Comparison of ENCODE assay signal across 22 mouse cellular contexts in genomic region chr12:3267397-3267796, GRCm38 (mm10).
"Had no signal": no experiment of that assay in that cellular context is flagged by ENCODE, and none has a peak within 500 bp of the region (broad histone marks: within the 10 kb centered on the region; RNA-seq: fewer than 3 reads in every experiment).

No protein-coding gene starts in this region.

- H3K36me3 ChIP-seq: neural tube, embryonic 12.5 days had no signal

- DNase-seq: kidney, adult 18-20 months; kidney, adult 9 months; kidney, postnatal 25 days; layer of hippocampus, adult 9-11 months; lung, adult 2 months; lung, postnatal 14 days; lung, postnatal 4 days; midbrain, embryonic 14.5 days; right cerebral cortex, postnatal 25 days; thymus, adult 2 months; thymus, postnatal 14 days; thymus, postnatal 4 days had no signal

- H3K9ac ChIP-seq: limb, embryonic 13.5 days; neural tube, embryonic 12.5 days; neural tube, embryonic 15.5 days had no signal

- ATAC-seq: inflammation-experienced regulatory T-cells, adult 6 months; intestine, embryonic 16.5 days had no signal

- H3K4me3 ChIP-seq: layer of hippocampus, adult 2 months; limb, embryonic 10.5 days; limb, embryonic 13.5 days; neural tube, embryonic 12.5 days; neural tube, embryonic 15.5 days had no signal

- H3K4me2 ChIP-seq: limb, embryonic 13.5 days; midbrain, embryonic 11.5 days; neural tube, embryonic 12.5 days; neural tube, embryonic 15.5 days had no signal

- H3K27ac ChIP-seq: kidney, postnatal 0 days; layer of hippocampus, adult 2 months; limb, embryonic 10.5 days; limb, embryonic 13.5 days; neural tube, embryonic 12.5 days; neural tube, embryonic 15.5 days; stomach, postnatal 0 days had no signal

- H3K27me3 ChIP-seq: limb, embryonic 13.5 days; neural tube, embryonic 12.5 days; neural tube, embryonic 15.5 days had no signal

- H3K9me3 ChIP-seq: limb, embryonic 10.5 days; limb, embryonic 13.5 days; neural tube, embryonic 12.5 days; neural tube, embryonic 15.5 days had no signal

- H3K4me1 ChIP-seq: limb, embryonic 10.5 days; limb, embryonic 13.5 days; neural tube, embryonic 12.5 days; neural tube, embryonic 15.5 days had no signal
